Mouse (Mus musculus) adrenal gland, adult 2 months (tissue): Measurements from ENCODE around the gene Kif3b. TPM values are rescaled to one million over a fixed set of nuclear protein-coding genes. Genes with fewer than 3 reads are reported as not detected.

ENCODE experiments used
- DNase-seq: peaks from one replicate; pipeline ENCODE4 v3.0.0; 2021
- polyA plus RNA-seq: library from polyadenylated mRNA; depleted of rRNA; stranded (reverse); fragments of >200 nt; gene quantifications from 2 replicates; pipeline ENCODE4 v1.2.3, GENCODE M21; 2012
- total RNA-seq, 2 experiments: library from RNA; stranded (reverse); gene quantifications; 2 replicates each; pipeline ENCODE4 v1.2.3; 2021

Kif3b gene
- total and polyA plus RNA-seq, 3 experiments = 4.3 to 29.5 (median 26.3) TPM

DNA sequence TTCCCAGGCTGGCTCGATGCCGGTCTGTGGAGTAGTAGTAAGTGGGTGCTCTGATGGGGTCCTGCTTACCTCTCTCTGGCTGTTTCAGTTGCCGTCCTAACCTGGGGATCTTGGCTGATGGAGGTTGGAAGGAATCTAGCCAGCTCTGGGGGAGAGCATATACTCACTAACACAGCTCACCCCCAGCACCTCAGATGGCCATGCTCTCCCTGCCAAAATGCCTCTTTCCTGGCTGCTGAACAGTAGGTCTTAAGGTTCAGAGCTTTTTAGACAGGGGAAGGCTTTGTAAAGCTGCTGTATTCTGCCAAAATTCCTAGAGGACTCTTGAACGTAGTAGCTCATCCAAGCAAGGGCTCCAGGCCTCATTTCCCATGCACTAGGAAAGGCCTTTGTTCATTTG, 6.6 kb downstream of the Kif3b start:
- no peak for DNase-seq

DNA sequence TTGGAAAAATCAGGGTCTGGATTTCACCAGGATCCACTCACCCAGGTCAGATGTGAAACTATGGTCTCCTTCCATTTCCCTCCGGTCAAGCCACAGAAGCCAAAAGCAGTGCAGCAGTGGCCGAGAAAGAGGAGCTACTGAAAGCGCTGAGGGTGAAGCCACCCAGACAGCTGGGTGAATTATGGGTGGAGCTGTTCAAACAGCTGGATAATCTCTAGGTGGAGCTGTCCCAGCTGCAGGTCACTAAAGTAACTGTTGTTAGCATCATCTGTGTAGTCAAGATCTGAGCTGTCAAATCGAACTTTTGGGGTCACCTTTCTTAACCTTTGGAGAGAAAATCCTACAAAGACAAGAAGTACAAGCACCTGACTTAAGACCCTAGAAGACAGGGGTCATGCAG, 7.2 kb downstream of the Kif3b start:
- no peak for DNase-seq

DNA sequence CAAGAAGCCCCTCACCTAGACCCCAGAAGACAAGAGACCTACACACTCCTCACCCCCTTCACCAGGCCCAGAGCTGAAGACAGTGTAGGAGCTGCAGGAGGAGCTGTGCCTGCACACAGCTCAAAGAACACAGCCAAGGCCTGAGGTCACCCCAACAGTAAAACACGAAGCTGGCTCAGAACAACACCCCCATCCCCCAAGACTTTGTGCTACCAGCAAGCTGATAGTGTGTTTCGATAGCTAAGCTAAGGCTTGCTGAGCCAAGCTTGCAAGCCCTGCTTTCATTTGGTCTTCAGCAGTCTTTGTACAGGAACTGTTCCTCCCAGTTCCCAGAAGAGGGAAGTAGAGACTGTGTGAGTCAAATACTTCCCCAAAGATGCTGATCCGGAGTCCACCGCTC, 7.7 kb downstream of the Kif3b start:
- no peak for DNase-seq

DNA sequence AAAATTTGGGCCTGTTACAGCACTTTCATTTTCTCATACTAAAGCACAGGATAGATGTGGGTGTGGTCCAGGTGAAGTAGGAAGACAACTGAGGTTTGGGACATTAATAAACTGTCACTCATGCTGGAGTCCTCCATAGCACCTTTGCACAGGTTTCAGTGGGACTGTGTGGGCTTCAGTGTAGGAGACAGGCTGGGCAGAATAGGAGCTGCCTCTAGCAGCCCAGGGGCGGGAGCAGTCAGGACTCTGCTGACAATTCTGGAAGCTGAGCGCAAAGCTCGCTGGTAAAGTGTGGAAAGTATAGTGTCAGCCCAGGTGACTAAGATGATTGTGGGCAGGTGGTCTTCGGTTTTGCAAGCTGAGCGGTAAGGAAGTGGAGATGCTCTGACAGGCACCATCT, 9.9 kb downstream of the Kif3b start:
- DNase-seq = no peak

DNA sequence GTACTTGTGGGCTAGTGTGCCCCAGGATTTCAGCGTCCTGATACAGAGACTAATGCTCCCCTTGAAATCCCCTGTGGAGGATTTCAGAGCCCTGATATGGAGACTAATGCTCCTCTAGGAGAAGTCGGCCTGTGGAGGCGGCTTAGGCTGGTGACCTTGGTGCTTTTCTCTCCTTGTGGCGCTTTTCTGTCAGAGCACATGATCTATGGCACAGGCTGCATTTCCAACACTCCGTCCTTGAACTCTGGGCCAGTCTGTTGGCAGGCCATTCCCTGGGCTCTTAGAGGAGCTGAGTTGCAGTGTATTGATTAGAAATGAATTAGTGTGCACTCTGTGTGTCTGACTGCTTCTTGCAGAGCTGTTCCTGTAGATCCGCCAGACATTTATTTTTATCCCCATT, 14.0 kb downstream of the Kif3b start:
- peak; percentile 90 for DNase-seq

DNA sequence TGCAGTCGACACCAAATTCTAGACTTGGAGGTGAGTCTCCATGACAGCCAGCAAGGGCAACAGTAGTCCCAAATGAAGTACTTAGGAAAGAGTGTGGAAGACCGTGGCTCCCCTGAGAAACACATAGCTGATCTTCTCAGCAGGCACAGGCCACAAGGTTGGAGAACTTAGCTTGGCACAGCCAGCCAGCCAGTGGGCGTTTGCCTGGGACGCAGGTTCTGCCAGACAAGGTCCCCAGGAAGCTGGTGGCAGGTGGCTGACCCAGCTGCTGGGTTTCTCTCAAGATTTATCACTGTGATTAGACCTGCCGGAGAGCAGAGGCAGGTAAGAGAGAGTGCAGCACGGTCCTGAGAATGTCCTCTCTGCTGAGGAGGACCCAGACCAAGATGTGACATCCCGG, 17.4 kb downstream of the Kif3b start:
- DNase-seq = no peak

DNA sequence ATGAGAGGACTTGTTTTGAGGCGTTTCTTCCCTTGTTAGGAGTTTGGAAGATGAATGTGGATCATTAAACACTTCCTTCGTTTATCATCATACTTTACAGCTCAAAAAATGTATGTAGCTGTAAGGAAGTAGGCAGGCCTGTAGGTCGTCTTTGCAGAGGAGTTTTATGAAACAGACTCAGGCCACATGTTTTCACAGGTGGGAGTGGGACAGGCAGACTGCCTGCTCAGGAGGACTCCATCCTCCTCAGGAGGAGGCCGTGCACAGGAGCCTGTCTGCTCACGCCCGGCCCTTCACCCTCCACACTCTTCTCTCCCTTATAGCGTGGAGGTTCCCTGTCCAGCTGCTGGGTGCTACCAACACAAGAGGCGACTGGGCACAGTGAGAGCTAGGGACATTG, 17.9 kb downstream of the Kif3b start:
- DNase-seq = no peak

DNA sequence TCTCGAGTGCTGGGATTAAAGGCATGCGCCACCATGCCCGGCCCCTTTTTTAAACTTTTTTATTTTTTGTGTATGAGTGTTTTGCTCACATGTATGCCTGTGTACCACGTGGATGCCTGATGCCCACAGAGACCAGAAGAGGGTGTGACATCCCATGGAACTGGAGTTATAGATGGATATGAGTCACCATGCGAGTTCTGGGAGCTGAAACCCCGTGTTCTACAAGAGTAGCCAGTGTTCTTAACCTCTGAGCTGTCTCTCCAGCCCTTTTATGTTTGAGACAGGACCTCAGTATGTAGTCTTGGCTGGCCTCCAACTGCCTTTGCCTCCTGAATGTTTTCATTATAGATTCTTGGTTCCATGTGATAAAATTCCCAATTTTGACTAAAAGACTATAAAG, 19.0 kb downstream of the Kif3b start:
- no peak for DNase-seq

DNA sequence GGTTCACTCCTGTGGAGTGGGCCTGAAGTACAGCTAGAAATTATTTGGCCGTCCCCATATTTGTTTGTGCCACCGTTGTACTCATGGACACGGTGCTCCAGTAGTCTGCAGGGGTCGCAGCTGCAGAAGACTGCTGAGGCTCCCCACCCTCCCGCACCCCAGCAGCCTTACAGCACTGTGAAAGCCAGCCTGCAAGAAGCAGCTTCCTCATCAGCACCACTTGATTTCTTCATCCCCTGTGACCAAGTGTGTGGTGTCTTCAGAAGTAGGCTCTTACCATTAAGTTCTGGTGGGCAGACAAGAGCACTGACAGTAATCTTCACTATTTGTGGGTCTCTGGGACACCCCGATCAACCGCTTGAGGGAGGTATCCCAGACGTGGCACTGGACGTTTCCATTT, 21.7 kb downstream of the Kif3b start:
- DNase-seq = no peak

DNA sequence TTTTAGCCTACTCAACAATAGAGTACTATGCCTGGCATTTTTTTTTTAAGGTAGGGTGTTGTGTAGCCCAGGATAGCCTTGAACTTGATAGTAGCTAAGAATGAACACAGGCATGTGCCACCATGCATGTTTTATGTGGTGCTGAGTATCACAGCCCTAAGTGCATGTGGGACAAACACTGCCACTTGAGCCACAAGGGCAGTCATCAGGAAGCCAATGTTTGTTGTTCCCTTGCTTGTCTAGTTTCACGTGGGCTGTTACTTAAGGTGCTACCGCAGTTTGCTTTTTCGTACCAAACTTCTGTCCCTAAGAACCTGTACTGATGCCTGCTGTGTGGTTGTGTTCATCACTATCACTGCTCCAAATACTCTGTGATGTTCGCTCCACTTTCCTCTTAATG, 27.2 kb downstream of the Kif3b start:
- DNase-seq = no peak

DNA sequence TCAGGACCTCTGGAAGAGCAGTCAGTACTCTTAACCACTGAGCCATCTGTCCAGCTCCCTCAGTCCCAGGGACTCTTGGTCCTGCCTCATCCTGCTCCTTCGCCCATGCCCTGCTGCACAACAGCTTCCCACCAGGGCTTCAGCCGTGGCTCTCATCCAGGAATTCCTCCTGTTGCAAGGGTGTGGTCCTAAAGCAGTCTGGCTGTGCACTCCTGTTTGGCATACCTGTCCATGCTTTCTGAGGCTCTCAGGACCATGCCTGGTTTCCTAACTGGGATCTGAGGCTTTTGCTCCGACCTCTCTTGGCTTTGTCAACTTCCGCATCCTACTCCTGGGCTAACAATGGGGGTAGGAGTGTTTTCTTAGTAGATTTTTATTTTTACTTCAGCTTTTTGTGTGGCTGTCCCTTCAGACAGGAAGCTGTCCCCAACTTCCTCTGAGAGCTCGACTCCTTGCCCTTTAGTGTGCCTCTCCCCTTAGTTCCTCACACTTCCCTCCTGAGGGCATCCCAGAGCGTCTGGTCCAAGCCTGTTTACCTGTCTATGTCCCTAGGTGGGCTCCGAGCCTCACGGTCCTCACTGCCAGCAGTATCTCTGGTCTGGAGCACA, 27.9 kb downstream of the Kif3b start:
- no peak for DNase-seq

DNA sequence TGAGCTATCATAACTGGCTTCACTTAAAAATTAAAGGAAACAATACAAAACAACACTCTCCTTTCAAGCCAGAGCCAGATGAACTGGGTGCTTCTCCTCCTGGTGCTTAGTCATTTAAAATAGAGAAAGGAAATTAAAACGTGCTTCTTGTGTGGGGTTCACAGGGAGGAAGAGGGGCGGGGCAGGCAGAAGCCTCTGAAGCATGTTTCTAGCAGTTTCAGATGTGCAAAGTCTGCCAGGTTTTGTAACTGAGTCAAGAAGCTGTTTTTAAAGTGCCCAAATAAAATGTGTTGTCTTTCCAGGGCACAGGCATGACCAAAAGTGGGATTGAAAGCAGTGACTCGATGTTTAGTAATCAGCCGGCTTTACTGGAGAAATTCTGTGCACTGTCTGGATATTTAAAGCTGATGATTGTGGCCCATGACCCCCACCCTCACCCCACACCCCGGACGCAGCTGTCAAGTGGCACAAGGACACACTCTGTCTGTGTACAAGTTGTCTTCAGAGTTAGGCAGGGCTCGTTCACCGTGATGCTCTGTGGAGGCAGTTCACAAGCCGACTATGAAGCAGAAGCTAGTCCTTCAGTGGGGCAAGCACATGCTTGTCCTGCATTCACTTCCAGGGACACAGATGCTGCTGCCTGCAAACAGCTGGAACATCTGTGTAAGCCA, 34.6 kb downstream of the Kif3b start:
- DNase-seq = no peak

DNA sequence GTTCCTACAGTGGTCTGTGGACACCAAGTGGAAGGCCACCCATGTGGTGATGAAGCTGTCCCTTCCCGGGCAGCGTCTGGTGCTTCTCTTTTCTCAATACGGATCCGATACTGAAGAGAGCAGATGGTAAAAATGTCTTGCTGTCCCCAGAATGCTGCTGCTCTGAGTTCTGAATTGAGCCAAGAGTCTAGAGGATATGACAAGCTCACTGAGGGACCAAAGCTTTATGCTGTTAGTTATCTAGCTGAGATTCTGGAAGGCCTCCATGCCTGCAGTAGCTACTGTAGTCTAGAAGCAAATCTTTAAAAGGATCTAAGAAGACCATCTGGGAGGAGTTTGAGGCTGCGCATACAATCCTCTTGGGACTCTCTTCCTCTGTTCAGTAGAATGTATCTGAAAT, 41.1 kb downstream of the Kif3b start:
- DNase-seq = no peak

DNA sequence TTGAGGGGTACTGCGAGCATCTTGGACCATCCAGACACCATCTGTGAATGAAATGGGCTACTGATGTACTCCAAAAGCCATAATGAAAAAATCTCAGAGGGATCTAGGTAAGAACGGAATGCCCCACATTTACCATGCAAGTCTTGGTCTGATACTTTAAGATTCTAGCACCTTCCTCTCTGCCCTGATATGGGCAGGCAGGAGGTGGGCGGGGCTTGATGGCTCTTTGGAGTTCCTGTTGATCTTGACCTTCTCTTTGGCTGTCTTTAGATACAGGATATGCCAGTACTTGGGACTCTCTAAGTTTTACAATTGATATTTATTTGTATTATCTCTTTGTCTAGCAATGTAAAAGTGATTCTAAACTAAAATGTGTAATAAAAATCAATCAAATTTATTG, 41.8 kb downstream of the Kif3b start:
- no peak for DNase-seq

DNA sequence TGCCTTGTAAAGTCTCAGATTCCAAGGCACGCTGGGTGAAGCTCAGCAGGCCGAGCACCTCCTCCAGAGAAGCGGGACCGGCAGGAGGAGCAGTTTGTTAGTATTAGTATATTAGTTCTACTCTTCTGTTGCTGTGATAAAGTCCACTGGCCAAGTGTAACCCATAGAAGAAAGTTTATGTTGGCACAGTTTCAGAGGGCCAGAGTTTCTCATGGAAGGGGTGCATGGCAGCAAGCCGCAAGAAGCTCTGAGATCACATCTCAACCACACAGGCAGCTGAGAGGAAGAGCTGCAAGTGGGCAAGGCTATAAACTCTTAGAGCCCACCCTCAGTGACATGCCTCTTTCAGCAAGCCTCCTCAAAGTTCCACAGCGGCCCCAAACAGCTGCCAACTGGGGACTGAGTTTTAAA, 42.6 kb downstream of the Kif3b start:
- DNase-seq = no peak

DNA sequence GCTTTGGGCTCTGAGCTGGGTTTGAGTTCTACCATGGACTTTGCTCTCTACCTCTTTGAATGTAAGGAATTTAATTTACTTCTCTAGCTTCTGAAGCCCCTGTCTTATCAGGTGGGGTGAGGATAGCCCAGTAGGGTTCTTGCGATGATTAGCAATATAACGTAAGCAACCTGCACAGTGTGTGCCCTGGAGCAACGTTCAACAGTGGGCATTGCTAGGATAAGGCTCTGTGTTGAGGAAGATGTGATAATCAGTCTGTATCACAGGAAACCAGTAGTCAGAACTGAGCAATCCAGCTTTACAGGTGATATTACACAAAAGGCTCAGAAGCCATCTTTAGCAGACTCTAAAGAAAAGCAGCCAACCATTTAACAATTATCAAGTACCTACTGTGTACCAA, 43.1 kb downstream of the Kif3b start:
- DNase-seq = no peak

DNA sequence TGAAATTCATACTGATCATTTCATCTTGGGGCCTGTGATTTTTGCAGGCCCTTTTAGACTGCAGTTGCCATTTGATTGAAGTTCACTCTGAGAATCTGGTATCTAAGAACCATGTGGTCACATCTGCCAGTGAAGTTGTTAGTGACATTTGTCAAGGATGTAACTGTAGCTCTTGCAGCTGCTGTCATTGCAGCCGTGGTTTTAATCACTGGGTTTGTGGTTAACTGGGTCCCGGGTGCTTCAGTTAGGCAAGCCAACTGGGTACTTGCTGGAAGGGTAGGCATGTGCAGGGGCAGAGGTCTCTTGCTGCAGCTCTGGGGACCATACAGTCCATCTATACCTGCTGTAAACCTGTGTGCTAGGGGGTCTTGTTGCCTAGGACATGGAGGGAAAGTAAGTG, 44.9 kb downstream of the Kif3b start:
- no peak for DNase-seq

DNA sequence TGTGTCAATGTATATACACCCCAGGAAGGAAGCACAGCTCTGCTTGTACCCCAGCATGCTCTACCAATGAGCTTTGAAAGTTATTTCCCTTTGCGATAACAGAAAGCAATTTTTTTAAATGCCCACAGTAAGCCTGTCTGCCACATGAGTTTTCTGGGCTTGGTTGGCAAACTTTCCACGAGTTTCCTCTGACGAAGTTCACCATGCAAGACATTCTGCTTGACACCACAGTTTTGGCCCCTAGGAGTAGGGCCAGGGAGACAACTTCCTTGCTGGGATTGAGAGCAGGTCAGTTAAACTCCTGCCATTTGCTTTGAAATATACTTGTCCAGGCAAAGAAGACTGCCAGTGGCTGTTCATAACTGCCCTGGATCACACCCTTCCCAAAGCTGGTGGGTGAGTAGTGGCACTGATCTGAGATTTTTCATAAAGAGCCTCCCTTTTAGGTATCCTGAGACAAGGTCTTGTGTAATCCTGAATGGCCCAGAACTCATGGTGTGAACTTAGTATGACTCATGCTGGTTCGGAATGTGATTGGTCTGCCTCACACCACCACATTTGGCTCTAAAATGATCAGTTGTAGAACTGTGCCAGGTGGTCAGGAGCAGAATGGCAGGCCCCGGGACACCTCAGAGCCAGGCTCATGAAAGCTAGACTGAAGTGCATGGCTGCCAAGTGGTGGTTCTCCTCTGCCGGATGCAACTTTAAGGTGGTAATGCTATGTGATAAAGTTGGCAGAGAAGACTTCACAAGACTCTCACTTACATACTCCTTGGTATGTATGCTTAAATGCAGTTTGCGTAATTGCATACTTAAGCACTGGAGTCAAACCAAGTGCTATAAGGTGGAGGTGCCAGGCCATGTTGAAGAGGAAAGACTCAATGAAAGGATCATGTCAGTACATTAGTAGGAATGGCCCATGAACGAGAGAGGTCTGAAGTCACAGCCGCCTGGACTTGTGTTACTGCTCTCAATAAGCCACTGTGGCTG, 47.4 kb downstream of the Kif3b start:
- DNase-seq = no peak

DNA sequence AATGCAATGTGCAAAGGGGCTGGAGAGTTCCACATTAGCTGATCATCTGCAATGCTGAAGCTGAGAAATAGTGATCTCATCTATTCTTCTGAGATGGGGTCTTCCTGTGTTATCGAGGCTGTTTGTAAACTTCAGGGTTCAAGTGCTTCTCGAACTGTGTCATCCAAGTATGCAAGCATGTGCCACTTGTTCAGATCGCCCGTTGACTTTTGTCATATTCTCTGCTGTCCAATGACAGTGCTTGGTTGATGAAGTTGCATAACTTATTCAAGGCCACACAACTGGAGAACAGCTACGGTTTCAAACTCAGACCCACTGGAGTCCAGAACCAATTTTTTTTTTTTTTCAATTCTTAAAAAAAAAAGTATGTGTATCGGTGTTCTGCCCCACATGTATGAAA, 51.0 kb downstream of the Kif3b start:
- DNase-seq = peak; percentile 30

DNA sequence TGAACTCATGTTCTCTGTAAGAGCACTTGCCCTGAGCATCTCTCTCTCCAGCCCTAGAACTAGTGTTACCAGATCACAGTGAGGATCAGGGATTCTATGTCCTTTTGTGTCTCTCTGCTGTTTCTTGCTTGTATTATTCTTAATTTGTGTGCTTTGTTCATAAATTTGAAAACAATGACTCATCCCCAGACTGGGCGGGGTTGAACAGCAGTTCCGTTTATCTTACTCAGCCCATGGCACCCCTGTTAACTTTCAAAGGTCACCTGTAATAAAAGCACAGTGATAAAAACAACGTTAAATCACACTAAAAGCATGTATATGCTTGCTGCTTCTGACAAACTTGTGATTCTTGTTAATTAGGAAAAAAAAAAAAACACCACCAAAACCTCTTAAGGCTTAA, 51.4 kb downstream of the Kif3b start:
- DNase-seq = peak; percentile 71

DNA sequence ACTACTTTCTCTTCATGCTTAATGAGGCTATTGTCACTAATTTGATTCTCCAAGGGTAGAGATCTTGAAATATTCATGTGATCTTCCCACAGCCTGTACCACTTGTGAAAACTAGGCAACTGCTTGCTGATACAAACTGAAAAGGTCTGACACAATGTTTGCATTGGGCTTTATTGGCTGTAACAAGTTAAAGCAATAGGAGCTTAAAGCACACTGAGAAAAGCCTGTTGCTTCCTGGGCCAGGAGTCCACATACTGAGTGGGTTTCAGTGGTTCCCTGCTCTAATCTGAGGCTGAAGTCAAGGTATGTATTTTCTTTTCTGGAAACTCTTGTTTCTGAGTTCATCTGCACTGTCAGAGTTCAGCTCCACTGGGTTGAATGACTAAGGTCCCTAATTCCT, 52.0 kb downstream of the Kif3b start:
- no peak for DNase-seq

DNA sequence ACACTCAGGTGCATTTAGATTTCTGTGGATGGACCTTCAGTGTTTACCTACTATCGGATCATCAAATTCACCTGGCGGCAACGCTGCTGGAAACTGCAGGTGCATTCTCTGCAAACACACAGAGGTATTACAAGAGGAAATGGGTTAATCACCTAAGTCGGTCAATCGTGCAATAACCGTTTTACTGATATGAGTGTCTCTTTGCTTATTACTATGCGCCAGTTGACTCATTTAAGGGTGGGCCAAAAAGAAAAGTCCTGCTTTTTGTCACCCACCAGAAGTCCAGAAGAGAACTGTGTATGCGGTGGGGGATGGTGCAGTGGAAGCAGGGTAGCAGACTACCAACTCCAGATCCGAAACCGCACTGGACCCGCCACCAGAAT, 53.8 kb downstream of the Kif3b start:
- DNase-seq = no peak
